Mouse (Mus musculus) left cerebral cortex, adult 18-20 months (tissue): ENCODE measurements around the gene Tti1. TPM values are rescaled to one million over a fixed set of nuclear protein-coding genes. Genes with fewer than 3 reads are reported as not detected.

Experiments used
- DNase-seq, 2 experiments: peaks; one replicate each; pipeline ENCODE4 v3.0.0; 2021 to 2022; ENCODE audit warnings: low spot score in 2 of 2, mixed read lengths in 1 of 2
- total RNA-seq, 2 experiments: library from RNA; stranded (reverse); gene quantifications; 2 replicates each; pipeline ENCODE4 v1.2.3; 2021

Gene Tti1
- total RNA-seq, 2 experiments from 2014 or later: 21.0 to 23.5 TPM

DNA sequence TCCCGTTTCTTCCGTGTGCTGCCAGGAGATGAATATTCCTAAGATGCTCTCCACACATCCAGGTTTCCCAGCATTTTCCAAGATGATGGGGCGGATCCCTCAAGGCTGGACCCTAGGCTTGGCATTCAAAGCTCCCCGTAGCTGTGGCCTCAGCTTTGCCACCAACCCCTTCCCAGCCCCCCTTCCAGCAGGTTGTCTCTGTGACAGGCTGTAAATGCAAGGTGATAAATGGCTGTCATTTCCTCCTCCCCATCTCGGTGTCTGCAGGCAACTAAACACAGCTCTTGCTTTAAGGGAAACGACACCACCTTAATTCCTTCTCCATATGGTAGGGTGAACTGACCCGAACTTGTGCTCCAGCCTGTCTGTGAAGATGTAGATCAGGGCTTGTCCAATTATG, 52.6 kb downstream of the Tti1 start:
- DNase-seq: no peak

DNA sequence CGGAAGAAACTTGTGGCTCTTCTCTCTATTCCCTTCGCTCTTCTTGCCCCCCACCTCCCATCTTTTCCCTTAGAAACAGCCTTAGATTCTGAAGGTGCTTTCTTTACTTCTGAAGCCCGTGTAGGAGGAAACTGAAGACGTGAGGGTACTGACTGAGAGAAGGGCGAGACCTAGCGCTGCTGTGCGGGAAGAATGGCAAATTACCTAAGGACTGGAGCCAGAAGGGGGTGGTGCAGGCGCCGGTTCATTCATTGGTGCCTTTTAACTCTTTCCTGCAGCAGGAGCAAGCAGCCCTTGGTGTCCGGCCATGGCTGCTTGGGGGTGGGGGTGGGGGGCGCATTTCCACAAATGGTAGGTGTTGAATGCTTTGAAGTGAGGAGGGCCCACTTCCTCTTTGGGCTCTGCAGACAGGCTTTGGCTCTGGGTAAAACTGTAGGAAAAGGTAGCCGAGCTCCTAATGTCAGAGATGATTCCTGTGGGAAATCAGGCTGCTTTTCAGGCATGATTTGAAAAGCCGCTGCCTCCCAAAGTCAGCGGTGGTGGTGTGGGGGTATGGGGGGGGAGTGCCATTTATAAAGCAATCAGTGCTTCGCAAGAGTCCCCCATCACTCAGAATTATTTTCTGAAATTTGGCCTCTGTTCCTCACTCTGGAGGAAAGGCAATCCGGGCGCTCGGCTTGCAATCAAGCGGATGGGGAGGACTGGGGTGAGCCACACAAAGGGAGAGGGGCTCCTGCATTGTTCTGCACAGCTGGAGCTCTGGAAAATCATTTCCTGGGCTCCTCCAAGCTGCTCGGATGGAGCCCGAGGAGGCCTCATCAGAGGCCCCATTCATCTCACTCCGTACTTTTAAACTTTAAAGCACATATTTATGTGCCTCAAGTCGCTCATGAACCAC, 53.4 kb downstream of the Tti1 start:
- no peak for DNase-seq

DNA sequence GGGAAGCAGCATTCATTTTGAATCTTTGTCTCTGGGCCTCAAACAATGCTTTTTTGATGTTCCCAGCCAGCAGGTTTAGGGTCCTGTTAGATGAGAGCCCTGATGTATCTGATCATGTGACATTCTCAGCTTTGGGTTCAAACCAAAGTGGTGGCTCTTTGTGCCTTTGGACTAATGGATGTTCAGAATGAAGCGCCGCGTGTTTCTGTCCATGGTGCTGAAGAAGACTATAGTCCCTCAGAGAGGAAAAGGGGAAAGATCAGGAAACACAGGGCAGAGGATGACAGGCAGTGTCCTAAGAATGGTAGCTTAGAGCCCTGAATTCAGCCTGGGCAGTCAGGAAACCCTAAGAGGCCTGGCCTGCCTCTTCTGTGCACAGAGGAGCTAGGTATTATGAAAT, 57.6 kb downstream of the Tti1 start:
- DNase-seq: no peak

DNA sequence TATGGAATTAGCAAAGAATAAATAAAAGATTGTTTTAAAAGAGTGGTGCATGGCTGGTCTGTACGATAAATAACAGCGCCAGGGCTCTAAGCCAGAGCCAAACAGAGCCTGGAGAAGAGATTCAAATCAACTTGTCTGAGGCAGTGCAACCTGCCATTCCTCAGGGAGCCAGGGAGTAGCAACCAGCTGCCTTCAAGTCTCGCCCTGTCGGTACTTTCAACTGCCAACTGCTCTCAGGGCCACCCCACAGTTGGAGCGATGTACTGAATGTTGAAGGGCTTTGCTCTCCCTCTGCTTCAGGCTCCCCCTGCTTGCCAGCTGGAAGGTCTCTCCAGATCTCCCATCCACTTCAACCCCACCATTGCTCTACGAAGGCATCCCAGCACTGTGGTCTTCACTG, 58.1 kb downstream of the Tti1 start:
- DNase-seq: no peak

DNA sequence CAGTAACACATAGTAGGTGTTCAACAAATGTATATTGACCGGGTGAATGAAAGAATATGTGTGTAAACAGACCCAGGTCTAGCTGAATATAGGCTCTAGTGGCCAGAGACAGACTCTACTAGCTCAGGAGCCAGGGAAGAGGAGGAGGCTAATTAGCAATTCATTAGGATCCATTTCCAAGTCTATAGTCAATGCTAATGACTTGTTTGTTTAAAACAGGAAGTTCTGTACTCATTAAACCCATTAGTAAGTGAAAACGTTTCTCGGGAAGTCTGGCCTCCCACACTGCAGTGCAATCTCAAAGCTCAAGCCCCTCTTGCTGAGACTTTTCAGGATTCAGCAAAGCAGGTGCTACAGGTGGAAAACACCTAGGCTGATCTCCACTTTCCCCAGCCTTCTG, 60.4 kb downstream of the Tti1 start:
- no peak for DNase-seq

DNA sequence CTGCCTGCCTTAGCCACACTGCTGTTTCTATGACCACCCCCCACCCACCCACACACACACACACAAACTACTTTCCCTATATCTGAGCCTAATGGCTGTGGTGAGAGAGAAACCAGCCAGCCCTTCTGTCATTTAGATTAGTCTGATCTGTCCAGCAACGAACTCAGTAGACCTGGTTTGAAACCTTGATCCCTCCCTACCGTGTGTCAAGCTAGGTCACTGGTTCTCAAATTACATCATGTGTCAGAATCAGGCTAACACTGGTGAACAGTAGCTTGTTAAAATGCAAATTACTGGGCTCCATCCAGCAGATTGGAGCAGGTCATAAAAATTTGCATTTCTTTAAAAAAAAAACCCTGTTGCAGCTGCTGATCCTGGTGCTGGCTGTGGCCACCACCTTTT, 70.5 kb downstream of the Tti1 start:
- DNase-seq: no peak

DNA sequence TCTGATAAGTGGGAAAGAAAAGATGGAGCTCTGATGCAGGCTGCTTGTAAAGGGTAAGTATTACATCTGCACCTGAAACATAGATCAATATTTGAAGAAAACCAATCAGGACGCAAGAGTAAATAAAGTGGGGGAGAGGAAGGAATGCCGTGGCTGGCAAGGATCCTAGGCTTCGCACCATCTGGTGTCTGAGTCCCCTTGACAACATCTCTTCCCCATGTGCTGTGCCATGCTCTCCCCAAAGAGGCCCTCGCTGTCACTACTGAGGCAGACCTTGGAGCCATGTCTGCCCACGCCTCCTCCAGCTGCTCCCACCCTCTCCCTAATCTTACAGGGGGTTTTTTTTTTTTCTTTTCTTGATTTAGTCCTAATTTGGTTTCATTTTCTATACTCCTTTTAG, 74.3 kb downstream of the Tti1 start:
- DNase-seq: no peak

DNA sequence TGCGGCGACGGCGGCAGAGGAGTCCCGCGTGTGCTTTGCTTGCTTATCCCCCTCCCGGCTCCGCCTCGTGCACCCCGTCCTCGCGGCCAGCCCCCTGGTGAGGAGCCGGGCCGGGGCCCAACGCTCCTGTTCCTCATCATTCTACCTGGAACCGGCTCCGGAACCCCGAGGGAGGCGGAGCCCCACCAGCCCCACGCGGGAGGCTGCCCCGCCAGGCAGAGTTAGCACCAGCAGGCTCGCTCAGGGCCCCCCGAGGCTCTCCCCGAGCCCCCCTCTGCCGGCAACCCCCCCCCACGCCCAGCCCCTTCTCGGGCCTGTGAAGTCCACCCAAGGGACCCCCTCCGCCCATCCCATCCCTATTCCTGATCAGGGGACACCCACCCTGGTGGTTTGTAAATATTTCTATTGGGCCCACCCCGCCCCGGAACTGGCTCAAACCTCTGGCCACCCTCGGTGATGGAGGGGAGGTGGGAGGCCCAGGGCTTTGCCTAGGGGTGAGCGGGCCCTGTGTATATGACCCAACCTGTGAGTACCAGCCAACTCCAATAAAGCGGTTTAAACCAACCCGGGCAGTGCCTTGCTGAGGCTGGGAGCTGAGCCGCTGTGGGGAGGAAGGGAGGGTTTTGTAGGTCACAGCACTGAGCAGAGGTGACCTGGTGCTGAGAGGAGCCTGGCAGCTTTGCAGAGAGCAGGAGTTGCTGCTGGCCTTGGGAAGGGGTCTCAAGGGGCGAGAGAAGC, 83.9 kb downstream of the Tti1 start:
- no peak for DNase-seq

DNA sequence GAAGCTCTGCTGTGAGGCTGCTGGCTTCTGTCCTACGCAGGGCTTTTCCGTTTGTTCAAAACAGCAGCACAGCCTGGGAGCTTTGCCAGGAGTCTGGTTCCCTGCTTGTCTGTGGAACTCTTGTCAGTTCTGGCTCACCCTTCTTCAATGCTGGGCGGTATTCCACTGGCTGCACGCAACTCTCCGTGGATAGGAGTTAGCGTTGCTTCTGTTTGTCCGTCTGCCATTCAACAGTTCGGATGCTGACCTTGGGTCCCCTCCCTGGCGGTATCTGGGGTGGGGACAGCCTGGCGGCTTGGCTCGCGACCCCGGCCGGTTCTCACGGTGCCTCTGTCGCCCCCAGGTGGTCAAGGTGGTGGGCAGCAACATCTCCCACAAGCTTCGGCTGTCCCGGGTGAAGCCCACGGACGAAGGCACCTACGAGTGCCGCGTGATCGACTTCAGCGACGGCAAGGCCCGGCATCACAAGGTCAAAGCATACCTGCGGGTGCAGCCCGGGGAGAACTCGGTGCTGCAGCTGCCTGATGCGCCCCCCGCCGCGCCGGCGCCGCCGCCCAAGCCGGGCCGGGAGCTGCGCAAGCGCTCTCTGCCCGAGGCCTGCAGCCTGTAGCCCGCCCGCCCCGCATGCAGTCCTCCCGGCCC, 84.6 kb downstream of the Tti1 start:
- peak; percentile 82 to 90 for DNase-seq

DNA sequence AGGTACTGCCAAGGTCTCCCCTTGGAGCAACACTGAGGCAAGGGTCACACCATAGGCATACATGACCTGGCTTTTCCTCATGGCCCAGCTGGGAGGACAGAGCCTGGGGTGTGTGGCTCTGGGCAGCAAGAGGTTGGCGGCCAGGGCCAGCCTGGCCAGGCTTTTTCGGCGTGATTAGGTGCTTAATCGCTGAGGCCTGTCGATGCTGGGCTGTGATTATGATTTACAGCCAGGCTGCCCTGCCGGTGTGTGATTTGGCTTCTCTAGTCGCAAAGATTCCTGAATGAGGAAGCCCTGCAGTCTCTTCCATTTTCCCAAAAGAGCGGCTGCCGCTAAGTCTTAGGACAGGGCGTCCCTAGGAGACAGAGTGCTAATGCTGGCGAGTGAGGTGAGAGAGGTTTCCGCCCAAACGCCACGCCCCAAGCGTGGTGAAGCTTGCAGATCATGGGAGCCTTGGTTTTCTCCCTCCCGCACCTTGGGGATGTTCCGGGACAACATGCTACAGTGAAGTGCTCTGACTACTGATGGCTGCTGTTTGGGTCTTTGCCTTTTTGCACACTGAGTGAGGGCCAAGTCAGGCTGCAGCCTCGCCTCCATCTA, 87.5 kb downstream of the Tti1 start:
- DNase-seq: no peak

DNA sequence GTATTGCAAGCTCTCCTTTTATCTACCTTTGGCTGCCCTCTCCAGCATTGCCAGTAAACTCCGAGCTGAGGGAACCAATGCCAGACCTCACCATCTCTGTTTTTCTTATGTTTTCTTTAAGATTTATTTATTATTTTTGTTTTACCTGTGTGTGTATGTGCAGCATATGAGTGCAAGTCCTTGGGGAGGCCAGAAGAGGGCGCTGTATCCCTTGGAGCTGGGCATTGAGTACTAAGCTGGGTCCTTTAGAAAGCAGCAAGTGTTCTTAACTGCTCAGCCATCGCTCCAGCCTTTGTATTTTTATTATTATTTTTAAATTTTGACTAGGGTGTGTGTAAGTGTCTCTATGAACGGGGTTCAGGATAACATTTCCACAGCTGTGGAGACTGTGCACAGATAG, 91.6 kb downstream of the Tti1 start:
- no peak for DNase-seq

DNA sequence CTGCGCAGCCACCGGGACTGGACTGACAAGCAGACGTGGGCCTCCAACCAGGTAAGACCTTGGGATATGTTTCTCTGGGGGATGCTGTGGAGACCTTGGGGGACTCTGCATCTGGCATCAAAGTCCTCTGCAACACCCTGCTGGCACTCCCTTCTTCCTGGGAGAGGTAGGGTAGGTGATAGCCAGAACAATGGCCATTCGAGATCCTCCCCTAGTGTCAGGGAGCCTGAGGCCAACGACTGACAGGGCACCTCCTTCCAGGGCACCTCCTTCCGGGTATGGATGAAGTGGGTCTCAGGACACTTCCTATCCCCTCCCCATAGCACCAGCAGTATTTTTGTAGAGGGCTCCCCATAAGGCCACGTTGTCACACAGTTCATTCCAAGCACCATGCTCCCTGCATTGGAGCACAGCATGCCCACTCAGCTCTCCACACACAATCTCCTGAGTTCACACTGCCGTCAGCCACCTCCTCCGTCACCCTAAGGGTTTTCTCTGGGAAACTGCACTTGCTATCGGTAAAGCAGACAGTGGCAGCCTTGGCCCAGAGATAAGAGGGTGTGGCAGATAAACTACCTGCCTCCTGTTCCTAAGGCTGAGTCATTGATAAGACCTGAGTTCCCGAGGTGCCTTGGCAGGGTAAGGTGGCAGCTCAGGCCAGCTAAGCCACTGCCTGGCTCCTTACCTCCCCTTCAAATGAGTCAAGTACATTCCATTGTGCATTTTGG, 92.6 kb downstream of the Tti1 start:
- no peak for DNase-seq

DNA sequence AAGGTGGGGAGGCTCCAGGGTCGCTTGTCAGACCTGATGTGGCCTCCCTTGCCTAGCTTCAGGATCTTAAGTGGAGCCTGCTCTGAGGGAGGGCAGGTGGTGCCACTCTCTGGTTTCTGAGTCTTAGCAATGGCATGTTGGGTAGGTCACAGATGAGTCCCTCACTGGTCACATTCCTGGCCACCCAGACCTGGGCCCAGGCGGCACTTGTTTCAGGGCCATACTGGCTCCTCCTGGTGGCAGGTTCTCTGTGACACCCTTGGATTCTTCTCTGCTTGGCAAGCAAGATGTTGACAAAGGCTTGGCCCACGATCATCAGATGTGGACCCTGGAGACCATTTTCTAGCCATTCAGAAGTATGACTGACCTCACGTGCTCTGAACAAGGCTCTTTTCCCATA, 95.6 kb downstream of the Tti1 start:
- no peak for DNase-seq

Other genes starting within 250 kb of the Tti1 start
- gene Vstm2l, start 113.8 kb downstream of the Tti1 start, total RNA-seq: 100 to 1,000 TPM; 171 to 184 TPM
- 10 to 100 TPM; 74.0 to 79.9 TPM for gene Rprd1b, start 64 bp upstream of the Tti1 start, total RNA-seq
- 10 to 100 TPM; 10.7 to 10.8 TPM for gene Tgm2, start 118.0 kb upstream of the Tti1 start, total RNA-seq
- gene D630003M21Rik, start 200.8 kb upstream of the Tti1 start, total RNA-seq: 1 to 10 TPM; 3.2 to 3.8 TPM
- not detected for gene Bpi, start 229.7 kb upstream of the Tti1 start, total RNA-seq